Mouse (Mus musculus) midbrain, embryonic 12.5 days (tissue): ENCODE results near the gene Mad1l1. TPM values are rescaled to one million over a fixed set of nuclear protein-coding genes. Genes with fewer than 3 reads are reported as not detected.

Experiments used
- ATAC-seq: fragments of 200-750 bp; cut with Nextera tagmentation; 2 replicates; pipeline ENCODE4 v1.8.0; 2017; ENCODE audit warnings: low read depth, moderate TSS enrichment, moderate library complexity; ENCODE audit not compliant: low FRiP score
- H3K27ac ChIP-seq: fragments of 300-500 bp; sonication (generic); replicated peaks from 2 replicates; pipeline ENCODE4 v1.5.1; 2016; ENCODE audit warnings: mild to moderate bottlenecking
- H3K27me3 ChIP-seq: fragments of 300-500 bp; sonication (generic); 2 replicates; pipeline ENCODE4 v1.6.1; 2016; ENCODE audit warnings: mild to moderate bottlenecking
- H3K36me3 ChIP-seq: fragments of 300-500 bp; sonication (generic); 2 replicates; pipeline ENCODE4 v1.6.1; 2016
- H3K4me1 ChIP-seq: fragments of 300-500 bp; sonication (generic); 2 replicates; pipeline ENCODE4 v1.6.1; 2016
- H3K4me2 ChIP-seq: fragments of 300-500 bp; sonication (generic); replicated peaks from 2 replicates; pipeline ENCODE4 v1.6.1; 2016; ENCODE audit warnings: mild to moderate bottlenecking, moderate library complexity
- H3K4me3 ChIP-seq: fragments of 300-500 bp; sonication (generic); 2 replicates; pipeline ENCODE4 v1.5.1; 2016; ENCODE audit warnings: mild to moderate bottlenecking
- H3K9ac ChIP-seq: fragments of 300-500 bp; sonication (generic); replicated peaks from 2 replicates; pipeline ENCODE4 v1.6.1; 2016; ENCODE audit warnings: mild to moderate bottlenecking, moderate library complexity
- H3K9me3 ChIP-seq: fragments of 300-500 bp; sonication (generic); 2 replicates; pipeline ENCODE4 v1.6.1; 2016; ENCODE audit warnings: mild to moderate bottlenecking
- WGBS: fragments of 180-500 bp; shearing (Covaris S2); methylation state at CpG from one replicate; pipeline ENCODE4 v1.1.7; 2016; 5-methylcytosine and 5-hydroxymethylcytosine counted together
- polyA plus RNA-seq: library from polyadenylated mRNA; unstranded; fragments of >200 nt; fragmentation: Nextera tagmentation; extraction: Ambion mirVana; gene quantifications from 2 replicates; pipeline ENCODE4 v1.2.1, GENCODE M21; 2016

The Mad1l1 gene
- polyA plus RNA-seq, 1 experiment from 2014 or later = 48.7 TPM

DNA sequence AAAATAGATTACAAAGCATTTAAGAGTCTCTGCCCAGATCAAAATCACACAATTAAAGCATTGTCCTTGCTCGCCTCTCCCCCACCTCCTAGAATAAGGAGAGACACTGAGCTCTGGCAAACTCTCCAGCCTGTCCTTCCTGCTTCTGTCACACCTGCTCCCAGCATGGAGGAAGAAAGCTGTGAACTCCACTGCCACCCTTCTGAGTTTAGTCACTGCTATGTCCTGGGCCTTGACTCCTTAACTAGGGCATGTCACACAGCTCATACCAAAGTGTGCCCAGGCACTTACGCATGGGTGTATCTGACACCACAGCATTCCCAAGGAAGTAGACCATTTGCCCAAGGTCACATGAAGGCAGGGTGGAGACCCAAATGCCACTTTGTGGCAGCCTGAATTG is 275.9 kb downstream of the Mad1l1 start:
- no peak for ATAC-seq
- Histone ChIP-seq H3K4me3 (no peak overlapping the region), H3K4me2 (no peak overlapping the region), H3K9me3 (no peaks in the 10 kb centered on the region), H3K36me3 (0 out of 2 replicates have a peak, but pooled peaks cover 4% of the 10 kb centered on the region), H3K27ac (no peak overlapping the region), H3K9ac (no peak overlapping the region), H3K4me1 (peaks cover 11% of the 10 kb centered on the region; the same call in 1 of the 2 replicates), H3K27me3 (no peaks in the 10 kb centered on the region)
- 79% methylated on average over 2 of the region's 2 CpGs for WGBS

DNA sequence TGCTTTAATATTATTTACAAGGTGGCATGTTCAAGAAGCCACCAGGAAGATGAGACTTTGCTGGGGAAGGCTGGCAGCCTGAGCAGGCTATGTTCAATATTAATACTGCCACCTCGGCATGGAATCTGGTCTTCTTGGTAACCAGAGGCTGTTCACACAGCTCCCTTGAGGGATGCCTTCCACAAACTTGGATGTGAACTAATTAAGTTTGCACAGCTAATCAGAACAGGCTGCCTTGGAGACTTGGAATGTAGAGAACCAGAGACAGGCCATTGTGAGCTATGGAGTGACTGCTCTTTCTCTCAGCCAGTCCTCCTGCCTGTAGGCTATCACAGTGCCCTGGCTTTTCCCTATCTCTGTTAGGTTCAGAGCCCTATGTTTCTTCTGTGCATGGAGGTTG is 278.4 kb downstream of the Mad1l1 start:
- Histone ChIP-seq H3K27me3 (no peaks in the 10 kb centered on the region), H3K4me1 (peaks cover 11% of the 10 kb centered on the region; the same call in 1 of the 2 replicates), H3K36me3 (0 out of 2 replicates have a peak, but pooled peaks cover 4% of the 10 kb centered on the region), H3K4me2 (no peak overlapping the region), H3K9ac (no peak overlapping the region), H3K4me3 (no peak overlapping the region), H3K27ac (no peak overlapping the region), H3K9me3 (no peaks in the 10 kb centered on the region)
- 41% methylated on average over 1 of the region's 1 CpGs for WGBS
- no peak for ATAC-seq

- H3K36me3 ChIP-seq = 0 out of 2 replicates have a peak, but pooled peaks cover 4% of the 10 kb centered on the region
- H3K4me2 ChIP-seq = no peak overlapping the region
- no peak overlapping the region for H3K4me3 ChIP-seq
- peaks cover 13% of the 10 kb centered on the region; the same call in 1 of the 2 replicates for H3K4me1 ChIP-seq
- no peaks in the 10 kb centered on the region for H3K27me3 ChIP-seq
- H3K27ac ChIP-seq = no peak overlapping the region
- WGBS = 71% methylated on average over 3 of the region's 3 CpGs
- no peak for ATAC-seq
- H3K9ac ChIP-seq = no peak overlapping the region
- H3K9me3 ChIP-seq = no peaks in the 10 kb centered on the region
Observed at GRCm38 (mm10) chr5:140042002-140042611, 279.2 kb downstream of the Mad1l1 start.

GRCm38 (mm10) chr5:140041055-140041454 is 280.3 kb downstream of the Mad1l1 start:
- H3K9ac ChIP-seq = no peak overlapping the region
- H3K27me3 ChIP-seq = no peaks in the 10 kb centered on the region
- peaks cover 16% of the 10 kb centered on the region; the same call in 1 of the 2 replicates for H3K4me1 ChIP-seq
- ATAC-seq = no peak
- 90% methylated on average over 3 of the region's 3 CpGs for WGBS
- H3K27ac ChIP-seq = no peak overlapping the region
- H3K4me2 ChIP-seq = no peak overlapping the region
- no peaks in the 10 kb centered on the region for H3K9me3 ChIP-seq
- H3K36me3 ChIP-seq = 0 out of 2 replicates have a peak, but pooled peaks cover 4% of the 10 kb centered on the region
- no peak overlapping the region for H3K4me3 ChIP-seq

GRCm38 (mm10) chr5:140037587-140038233 is 283.6 kb downstream of the Mad1l1 start:
- Histone ChIP-seq H3K4me3 (no peak overlapping the region), H3K4me1 (0 out of 2 replicates have a peak, but pooled peaks cover 8% of the 10 kb centered on the region), H3K9me3 (no peaks in the 10 kb centered on the region), H3K27ac (no peak overlapping the region), H3K9ac (no peak overlapping the region), H3K4me2 (no peak overlapping the region), H3K36me3 (no peaks in the 10 kb centered on the region), H3K27me3 (no peaks in the 10 kb centered on the region)
- 87% methylated on average over 6 of the region's 6 CpGs for WGBS
- no peak for ATAC-seq

DNA sequence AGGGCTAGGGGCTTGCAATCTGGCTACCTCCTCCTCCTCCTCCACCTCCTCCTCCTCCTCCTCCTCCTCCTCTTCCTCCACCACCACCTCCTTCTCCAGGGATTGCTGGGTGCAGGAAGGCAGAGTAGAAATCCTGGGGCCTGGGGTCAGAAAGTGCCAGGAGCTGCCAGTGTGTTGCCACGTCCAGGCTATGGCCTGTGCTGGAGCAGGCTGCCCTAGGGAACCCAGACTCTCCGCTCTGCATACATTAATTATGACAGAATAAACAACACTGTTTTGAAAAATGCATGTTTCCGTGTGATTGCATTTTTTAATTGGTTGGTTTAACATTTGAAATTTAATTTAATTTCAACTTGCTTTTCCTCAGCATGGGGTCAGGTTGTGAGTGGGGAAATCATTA is 285.7 kb downstream of the Mad1l1 start:
- Histone ChIP-seq H3K4me3 (no peak overlapping the region), H3K9me3 (no peaks in the 10 kb centered on the region), H3K27ac (no peak overlapping the region), H3K36me3 (no peaks in the 10 kb centered on the region), H3K9ac (no peak overlapping the region), H3K4me2 (no peak overlapping the region), H3K27me3 (no peaks in the 10 kb centered on the region), H3K4me1 (0 out of 2 replicates have a peak, but pooled peaks cover 5% of the 10 kb centered on the region)
- ATAC-seq = no peak
- 73% methylated on average over 3 of the region's 3 CpGs for WGBS

- 57% methylated on average over 1 of the region's 1 CpGs for WGBS
- 0 out of 2 replicates have a peak, but pooled peaks cover 5% of the 10 kb centered on the region for H3K4me1 ChIP-seq
- H3K9me3 ChIP-seq = no peaks in the 10 kb centered on the region
- H3K4me3 ChIP-seq = no peak overlapping the region
- H3K4me2 ChIP-seq = no peak overlapping the region
- H3K9ac ChIP-seq = no peak overlapping the region
- H3K36me3 ChIP-seq = no peaks in the 10 kb centered on the region
- no peak for ATAC-seq
- H3K27ac ChIP-seq = no peak overlapping the region
- H3K27me3 ChIP-seq = no peaks in the 10 kb centered on the region
Observed at GRCm38 (mm10) chr5:140035025-140035330, 286.4 kb downstream of the Mad1l1 start.

- Histone ChIP-seq H3K9ac (no peak overlapping the region), H3K9me3 (no peaks in the 10 kb centered on the region), H3K36me3 (no peaks in the 10 kb centered on the region), H3K4me2 (no peak overlapping the region), H3K4me1 (0 out of 2 replicates have a peak, but pooled peaks cover 5% of the 10 kb centered on the region), H3K27ac (no peak overlapping the region), H3K27me3 (no peaks in the 10 kb centered on the region), H3K4me3 (no peak overlapping the region)
- 98% methylated on average over 5 of the region's 5 CpGs for WGBS
- no peak for ATAC-seq
Observed at GRCm38 (mm10) chr5:140034300-140035024, 286.9 kb downstream of the Mad1l1 start.

DNA sequence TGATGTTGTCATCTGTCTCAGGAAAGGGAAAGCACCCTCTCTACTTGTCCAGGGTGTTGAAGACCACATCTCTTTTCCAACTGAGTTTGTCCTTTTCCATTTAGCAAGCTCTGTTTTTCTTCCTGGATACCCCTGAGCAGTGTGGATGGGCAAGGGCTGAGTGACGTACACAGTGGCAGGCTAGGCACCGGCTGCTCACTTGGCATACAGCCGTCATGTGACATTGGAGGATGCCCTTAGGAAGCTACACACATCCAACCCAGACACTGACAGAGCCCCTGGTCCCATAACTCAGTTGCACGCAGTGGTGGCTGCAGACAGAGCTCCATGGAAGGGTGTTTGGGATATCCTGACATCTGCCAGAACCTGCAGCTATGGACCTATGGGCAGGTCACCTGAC is 295.0 kb downstream of the Mad1l1 start:
- H3K9ac ChIP-seq = no peak overlapping the region
- H3K4me3 ChIP-seq = no peak overlapping the region
- peaks cover 23% of the 10 kb centered on the region; the same call in 1 of the 2 replicates for H3K4me1 ChIP-seq
- no peaks in the 10 kb centered on the region for H3K9me3 ChIP-seq
- no peak for ATAC-seq
- 94% methylated on average over 4 of the region's 4 CpGs for WGBS
- no peak overlapping the region for H3K27ac ChIP-seq
- H3K4me2 ChIP-seq = no peak overlapping the region
- H3K36me3 ChIP-seq = no peaks in the 10 kb centered on the region
- H3K27me3 ChIP-seq = no peaks in the 10 kb centered on the region

DNA sequence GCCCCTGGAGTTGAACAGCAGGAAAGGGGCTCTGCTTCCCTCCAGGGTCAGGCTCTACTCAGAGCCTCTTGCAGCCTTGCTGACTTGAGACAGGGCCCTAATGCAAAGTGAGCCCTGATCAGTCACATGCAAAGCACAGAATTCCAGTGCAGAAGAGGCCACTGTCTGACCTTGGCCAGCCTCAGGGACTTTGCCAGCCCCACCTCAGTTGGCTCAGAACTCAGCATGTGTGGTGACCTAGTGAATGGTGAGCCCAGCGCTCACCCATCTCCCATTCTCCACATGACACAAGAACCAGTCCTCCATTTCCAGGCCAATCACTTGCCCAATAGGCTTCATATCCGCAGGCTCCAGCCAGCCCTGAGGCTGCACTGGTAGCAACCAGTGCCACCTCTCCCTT is 296.1 kb downstream of the Mad1l1 start:
- H3K4me3 ChIP-seq = no peak overlapping the region
- H3K9me3 ChIP-seq = no peaks in the 10 kb centered on the region
- ATAC-seq = no peak
- no peaks in the 10 kb centered on the region for H3K27me3 ChIP-seq
- WGBS = 92% methylated on average over 2 of the region's 2 CpGs
- H3K4me2 ChIP-seq = no peak overlapping the region
- no peak overlapping the region for H3K9ac ChIP-seq
- no peaks in the 10 kb centered on the region for H3K36me3 ChIP-seq
- H3K27ac ChIP-seq = no peak overlapping the region
- H3K4me1 ChIP-seq = peaks cover 23% of the 10 kb centered on the region; the same call in 1 of the 2 replicates

- Histone ChIP-seq H3K4me2 (no peak overlapping the region), H3K4me3 (no peak overlapping the region), H3K27me3 (no peaks in the 10 kb centered on the region), H3K27ac (no peak overlapping the region), H3K9ac (no peak overlapping the region), H3K4me1 (peaks cover 23% of the 10 kb centered on the region; the same call in 1 of the 2 replicates), H3K9me3 (no peaks in the 10 kb centered on the region), H3K36me3 (no peaks in the 10 kb centered on the region)
- no peak for ATAC-seq
- 39% methylated on average over 3 of the region's 3 CpGs for WGBS
Observed at GRCm38 (mm10) chr5:140023941-140024500, 297.3 kb downstream of the Mad1l1 start.

DNA sequence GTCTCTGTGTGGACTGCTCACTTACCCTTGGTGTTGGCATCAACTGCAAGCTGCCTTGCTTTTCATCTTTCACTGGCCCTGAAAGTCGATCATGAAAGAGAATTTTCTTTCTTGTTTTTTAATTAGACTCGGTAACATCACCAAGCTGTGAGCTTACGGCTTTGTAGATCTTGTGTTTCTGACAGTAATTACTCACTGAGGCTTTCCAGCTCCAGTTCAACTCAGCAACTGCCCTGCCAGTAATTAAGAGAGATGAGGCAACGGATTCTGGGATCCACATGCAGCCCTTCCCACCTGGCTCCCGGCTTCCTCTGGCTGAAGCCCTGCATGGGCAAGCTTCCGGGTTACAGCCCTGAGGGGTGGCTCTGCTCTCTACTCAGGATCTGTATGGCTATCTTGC is 298.5 kb downstream of the Mad1l1 start:
- H3K9me3 ChIP-seq = no peaks in the 10 kb centered on the region
- H3K36me3 ChIP-seq = no peaks in the 10 kb centered on the region
- H3K9ac ChIP-seq = no peak overlapping the region
- no peak overlapping the region for H3K27ac ChIP-seq
- H3K4me1 ChIP-seq = peaks cover 23% of the 10 kb centered on the region; the same call in 1 of the 2 replicates
- no peak for ATAC-seq
- H3K27me3 ChIP-seq = no peaks in the 10 kb centered on the region
- no peak overlapping the region for H3K4me2 ChIP-seq
- 86% methylated on average over 6 of the region's 6 CpGs for WGBS
- no peak overlapping the region for H3K4me3 ChIP-seq
